Mouse (Mus musculus): ENCODE results near the gene Cpa2.

Cpa2 gene

GRCm38 (mm10) chr6:30549231-30549761 lies 7.9 kb downstream of the Cpa2 start:
- DNase-seq: no peak

- no peak for DNase-seq
Observed at GRCm38 (mm10) chr6:30550496-30551192, 9.3 kb downstream of the Cpa2 start.

DNA sequence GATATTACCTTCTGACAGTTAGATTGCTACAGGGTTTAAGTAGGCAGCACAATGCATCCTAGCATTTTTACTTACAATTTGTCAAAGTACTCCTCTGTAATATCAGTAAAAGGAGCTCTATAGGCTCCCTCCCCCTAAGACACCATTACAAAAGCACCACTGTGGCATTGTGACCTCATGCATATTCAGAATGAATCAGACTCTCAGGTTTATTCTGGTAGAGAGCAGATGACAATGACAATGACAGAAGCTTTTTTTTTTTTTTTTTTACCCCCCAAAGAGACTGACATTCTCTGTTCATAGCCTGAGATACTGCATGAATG lies 9.8 kb downstream of the Cpa2 start:
- DNase-seq: no peak

DNA sequence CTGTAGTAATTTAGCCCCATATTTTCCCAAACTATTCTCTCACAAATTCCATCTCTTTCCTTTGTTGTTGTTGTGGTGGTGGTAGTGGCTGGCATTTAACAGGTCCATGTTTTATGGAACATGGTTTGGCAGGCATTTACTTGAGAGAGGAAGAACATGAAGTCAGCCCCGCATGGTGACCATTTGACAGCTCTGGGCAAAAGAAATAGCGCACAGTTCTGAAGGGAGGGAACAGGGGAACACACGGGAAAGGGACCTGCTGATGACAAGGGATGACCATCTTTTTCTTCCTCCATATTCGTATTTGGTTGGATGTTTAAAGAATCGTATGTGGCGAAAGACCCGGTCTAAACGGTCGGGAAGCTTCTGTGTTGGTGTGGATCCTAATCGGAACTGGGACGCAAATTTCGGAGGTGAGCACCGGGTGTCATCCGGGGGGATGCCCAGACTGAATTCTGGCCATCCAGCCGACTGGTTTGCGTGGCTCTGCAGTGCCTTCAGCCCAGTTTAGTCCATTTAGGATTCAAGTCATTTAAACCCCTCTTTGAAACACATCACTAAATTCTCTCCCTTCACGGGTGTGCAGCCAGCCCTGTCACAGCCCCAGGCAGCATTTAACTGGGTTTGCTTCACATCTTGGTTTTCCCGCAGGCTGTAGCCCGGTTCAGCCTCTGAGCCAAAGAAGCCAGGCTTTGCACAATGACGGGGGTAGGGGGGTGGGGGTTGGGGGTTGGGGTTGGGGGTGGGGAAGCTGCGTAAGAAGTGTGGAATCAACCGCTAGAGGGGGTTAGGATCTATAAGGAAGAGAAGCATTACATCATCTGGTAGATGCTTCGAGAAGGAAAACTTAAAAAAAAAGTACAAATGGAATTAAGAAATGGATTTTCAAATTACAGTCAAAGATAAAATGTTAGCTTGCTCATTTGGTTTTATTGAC lies 10.5 kb downstream of the Cpa2 start:
- DNase-seq: no peak

GRCm38 (mm10) chr6:30552628-30553027 lies 11.2 kb downstream of the Cpa2 start:
- no peak for DNase-seq

DNA sequence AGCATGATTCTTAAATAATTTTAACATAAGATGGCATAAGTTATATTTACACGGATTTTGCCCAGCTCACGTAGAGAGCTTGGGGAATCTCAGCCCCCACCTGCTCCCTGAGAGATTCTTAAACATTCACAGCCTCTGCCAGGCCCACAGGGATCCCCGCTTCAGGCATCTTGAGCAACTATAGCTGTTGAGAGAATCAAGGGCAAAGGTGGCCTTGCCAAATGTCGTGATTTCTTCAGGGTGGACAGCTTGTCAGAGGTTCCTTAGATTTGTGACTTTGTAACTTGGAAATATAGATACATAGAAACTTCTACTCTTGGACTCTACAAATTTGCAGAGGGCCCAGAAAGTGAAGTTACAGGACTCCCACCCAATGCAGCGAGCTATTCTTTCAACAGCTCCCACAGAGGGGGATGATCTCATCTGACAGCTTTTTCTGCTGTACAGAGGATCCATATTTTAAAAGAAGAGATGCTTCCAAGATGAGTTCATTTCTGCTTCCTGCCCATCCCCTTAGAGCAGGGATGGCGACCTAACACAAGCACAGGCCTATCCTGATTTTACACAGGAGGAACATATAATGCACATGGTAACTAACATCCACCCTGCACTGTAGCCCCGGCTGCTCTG lies 12.1 kb downstream of the Cpa2 start:
- DNase-seq: no peak

DNA sequence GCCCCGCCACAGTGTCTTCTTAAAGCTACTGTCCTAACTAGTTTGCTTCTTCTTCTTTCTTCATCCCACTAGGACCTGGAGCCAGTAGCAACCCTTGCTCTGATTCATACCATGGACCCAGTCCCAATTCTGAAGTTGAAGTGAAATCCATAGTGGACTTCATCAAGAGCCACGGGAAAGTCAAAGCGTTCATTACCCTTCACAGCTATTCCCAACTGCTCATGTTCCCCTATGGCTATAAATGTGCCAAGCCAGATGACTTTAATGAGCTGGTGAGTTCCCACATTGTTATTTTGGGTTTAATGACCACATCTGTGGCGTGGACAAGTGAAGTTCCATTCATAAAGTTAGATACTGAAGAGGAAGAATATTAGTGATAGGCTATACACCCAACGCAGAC lies 12.7 kb downstream of the Cpa2 start:
- DNase-seq: no peak

- DNase-seq: no peak
Observed at GRCm38 (mm10) chr6:30554621-30555170, 13.3 kb downstream of the Cpa2 start.

- no peak for DNase-seq
Observed at GRCm38 (mm10) chr6:30556080-30556479, 14.7 kb downstream of the Cpa2 start.

GRCm38 (mm10) chr6:30559726-30560125 lies 18.3 kb downstream of the Cpa2 start:
- no peak for DNase-seq

DNA sequence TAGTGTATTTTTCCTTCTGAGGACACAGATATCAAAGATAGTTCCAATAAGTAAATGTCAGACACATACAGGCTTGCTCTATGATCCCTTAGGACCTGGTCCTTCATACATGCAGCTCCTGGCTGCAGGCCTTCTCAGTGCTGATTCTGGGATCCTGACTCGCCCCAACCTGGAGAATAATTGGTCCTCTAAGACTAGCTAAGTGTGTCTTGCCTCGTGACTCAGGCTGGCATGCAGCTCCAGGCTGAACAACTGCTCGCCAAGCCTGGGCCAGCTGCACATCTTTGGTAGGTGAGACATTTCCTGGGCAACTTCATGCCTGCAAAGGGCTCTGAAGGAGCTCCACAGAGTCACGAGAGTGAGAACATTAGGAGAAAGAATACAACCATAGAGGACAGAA lies 20.8 kb downstream of the Cpa2 start:
- no peak for DNase-seq

DNA sequence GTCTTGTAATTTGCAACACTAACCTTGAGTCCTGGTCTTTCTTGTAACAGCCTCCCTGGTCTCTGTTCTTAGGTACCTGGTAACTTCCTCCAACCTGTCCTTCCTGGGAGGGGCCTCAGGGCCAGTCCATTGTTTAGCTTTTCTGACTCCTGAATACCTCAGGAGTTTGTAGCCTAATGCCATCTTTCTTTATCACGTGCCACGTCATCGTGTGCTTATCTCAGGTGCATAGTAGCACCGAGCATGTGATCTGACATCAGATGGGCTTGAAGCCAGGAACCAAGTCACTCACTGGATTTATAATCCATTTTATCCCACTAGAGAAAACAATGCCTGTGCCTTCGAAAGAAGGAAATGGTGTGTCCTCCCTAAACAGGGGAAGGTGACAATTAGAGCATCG lies 22.2 kb downstream of the Cpa2 start:
- no peak for DNase-seq

- no peak for DNase-seq
Observed at GRCm38 (mm10) chr6:30564051-30564450, 22.7 kb downstream of the Cpa2 start.

GRCm38 (mm10) chr6:30568069-30568468 lies 26.7 kb downstream of the Cpa2 start, which contains the start of gene Cpa4:
Gene Cpa4 (plus strand): TSS chr6:30568369.
- DNase-seq: no peak

GRCm38 (mm10) chr6:30569331-30569730 lies 27.9 kb downstream of the Cpa2 start:
- no peak for DNase-seq

- DNase-seq: no peak
Observed at GRCm38 (mm10) chr6:30570012-30570411, 28.6 kb downstream of the Cpa2 start.

- DNase-seq: no peak
Observed at GRCm38 (mm10) chr6:30572456-30573311, 31.3 kb downstream of the Cpa2 start.

DNA sequence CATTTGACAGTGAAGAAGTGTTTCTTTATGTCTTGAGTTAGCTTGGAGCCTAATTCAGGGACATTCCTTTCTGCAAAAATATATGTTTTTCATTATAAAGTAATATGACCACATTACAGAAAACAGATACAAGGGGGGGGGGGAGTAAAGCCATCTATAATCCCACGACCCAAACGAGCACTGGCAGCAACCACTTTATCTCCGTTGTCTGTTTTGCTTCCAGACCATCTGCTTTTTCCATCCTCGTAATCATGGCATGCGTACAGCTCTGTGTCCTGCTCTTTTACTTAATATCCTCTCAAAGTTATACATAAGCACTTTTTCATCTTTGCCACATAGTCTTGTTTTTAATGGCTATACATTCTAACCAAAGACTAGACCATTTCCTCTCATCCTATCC lies 32.0 kb downstream of the Cpa2 start:
- no peak for DNase-seq

DNA sequence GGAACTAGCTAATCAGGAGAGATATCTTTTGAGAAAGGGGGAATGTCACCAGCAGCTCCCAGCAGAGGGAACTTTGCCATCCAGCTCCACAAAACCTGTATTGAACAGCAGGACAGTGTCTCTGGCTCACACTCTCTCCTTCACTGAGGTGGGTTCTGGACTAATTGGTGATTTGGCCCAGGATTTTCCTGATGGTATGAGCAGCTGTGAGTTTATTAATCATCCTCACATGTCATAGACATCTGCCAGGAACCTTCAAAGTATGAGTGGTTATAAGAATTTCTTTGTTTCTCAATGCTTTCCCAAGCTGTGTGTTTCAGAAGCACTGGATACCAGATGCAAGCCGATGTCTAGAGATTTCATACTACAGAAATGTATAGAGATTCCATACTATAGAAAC lies 33.6 kb downstream of the Cpa2 start:
- DNase-seq: no peak

- DNase-seq: no peak
Observed at GRCm38 (mm10) chr6:30576477-30577203, 35.3 kb downstream of the Cpa2 start.
